Mouse (Mus musculus): ENCODE measurements around the gene Egln2.

DNA sequence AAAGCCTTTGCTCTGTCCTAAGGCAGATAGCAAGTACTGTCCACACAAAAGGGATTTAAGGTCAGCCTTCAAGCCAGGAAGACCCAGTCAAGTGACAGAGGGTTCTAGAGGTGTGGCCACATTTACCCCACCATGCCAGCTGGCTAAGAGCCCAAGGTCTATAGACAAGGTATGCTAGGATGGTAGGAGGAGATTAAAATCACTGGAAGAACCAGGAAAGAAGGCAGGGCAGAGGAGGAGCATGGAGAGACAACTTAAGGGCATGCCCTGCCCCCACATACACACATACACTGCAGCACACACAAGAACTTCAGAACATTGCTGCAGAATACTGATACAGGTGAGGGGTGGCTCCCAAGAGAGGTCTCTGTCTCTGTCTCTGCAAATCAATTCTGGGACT is 46.9 kb downstream of the Egln2 start, which contains the start of gene Cyp2f2:
- TF ChIP-seq CTCF (IDR thresholded peaks at IDR 0.05; ENCODE audit: low read depth) (no peak), EP300 (IDR thresholded peaks at IDR 0.05; ENCODE audit: low read depth) (no peak)
